ENCODE assay signal across 8 mouse cellular contexts in genomic region chr1:74283686-74284463, GRCm38 (mm10). TPM values are rescaled to one million over a fixed set of nuclear protein-coding genes. Genes with fewer than 3 reads are reported as not detected.
DNase-seq lines count a peak whose midpoint lies in the region; ATAC-seq and TF ChIP-seq lines count a peak whose summit lies in the region.

No protein-coding gene starts in this region.

- WGBS in heart, embryonic 15.5 days = 10% methylated on average over 15 of the region's 15 CpGs
- 9% methylated on average over 15 of the region's 15 CpGs for WGBS in lung, embryonic 16.5 days

- peak overlapping the region; percentile 85 for H3K27ac ChIP-seq in heart, embryonic 15.5 days
- H3K27ac ChIP-seq in lung, embryonic 16.5 days (ENCODE audit: low read length) = peak overlapping the region; percentile 77

- peaks cover 49% of the 10 kb centered on the region for H3K4me1 ChIP-seq in heart, embryonic 15.5 days (replicated peaks)
- peaks cover 20% of the 10 kb centered on the region for H3K4me1 ChIP-seq in lung, embryonic 16.5 days (replicated peaks; ENCODE audit: control insufficient read depth, insufficient read depth, low read length)

- peak overlapping the region; percentile 74 for H3ac ChIP-seq in C2C12 (ENCODE audit: control insufficient read depth, insufficient read length, low read depth)

- peak overlapping the region; percentile 79 for H3K4me3 ChIP-seq in C2C12 (ENCODE audit: insufficient read depth, poor library complexity, severe bottlenecking)
- peak overlapping the region; percentile 79 for H3K4me3 ChIP-seq in heart, embryonic 15.5 days
- peak overlapping the region; percentile 90 for H3K4me3 ChIP-seq in lung, embryonic 16.5 days (ENCODE audit: low read length)

- peak; percentile 33 for ATAC-seq in heart, embryonic 15.5 days (replicated peaks; ENCODE audit: insufficient number of reproducible peaks, insufficient read depth, low FRiP score, low read depth)
- peak; percentile 61 for ATAC-seq in lung, embryonic 16.5 days (ENCODE audit: low read depth)
- ATAC-seq in inflammation-experienced regulatory T-cells, adult 6 months = no peak

- H3K9me3 ChIP-seq in heart, embryonic 15.5 days (replicated peaks) = no peaks in the 10 kb centered on the region
- H3K9me3 ChIP-seq in lung, embryonic 16.5 days (ENCODE audit: control insufficient read depth, low read length) = no peaks in the 10 kb centered on the region

- peak overlapping the region; percentile 82 for H3K9ac ChIP-seq in heart, embryonic 15.5 days
- H3K9ac ChIP-seq in lung, embryonic 16.5 days (ENCODE audit: low read length) = peak overlapping the region; percentile 92

- DNase-seq in NIH3T3 (ENCODE audit: low read depth) = peak; percentile 70
- peak; percentile 27 for DNase-seq in embryo, embryonic 11.5 days (ENCODE audit: low read depth, low spot score)
- DNase-seq in kidney, postnatal 25 days = peak; percentile 75 to 91
- DNase-seq in right cerebral cortex, adult 18-20 months = peak; percentile 57

- no peaks in the 10 kb centered on the region for H3K27me3 ChIP-seq in C2C12 (ENCODE audit: control insufficient read depth, insufficient read depth, insufficient read length)
- no peaks in the 10 kb centered on the region for H3K27me3 ChIP-seq in heart, embryonic 15.5 days
- no peaks in the 10 kb centered on the region for H3K27me3 ChIP-seq in lung, embryonic 16.5 days (ENCODE audit: control insufficient read depth, insufficient read depth, low read depth, low read length)

- H3K79me3 ChIP-seq in C2C12 (ENCODE audit: low read depth) = peaks cover 10% of the 10 kb centered on the region

- peaks cover 47% of the 10 kb centered on the region for H3K36me3 ChIP-seq in C2C12 (ENCODE audit: control insufficient read depth, insufficient read depth)
- peaks cover 49% of the 10 kb centered on the region for H3K36me3 ChIP-seq in heart, embryonic 15.5 days
- peaks cover 39% of the 10 kb centered on the region for H3K36me3 ChIP-seq in lung, embryonic 16.5 days (ENCODE audit: control insufficient read depth, insufficient read depth, low read length)

- peak overlapping the region; percentile 78 for H3K4me2 ChIP-seq in heart, embryonic 15.5 days
- H3K4me2 ChIP-seq in lung, embryonic 16.5 days (ENCODE audit: low read depth, low read length) = peak overlapping the region; percentile 94

- peaks cover 31% of the 10 kb centered on the region for H3K79me2 ChIP-seq in C2C12 (ENCODE audit: control insufficient read depth, insufficient read depth)

- TF ChIP-seq CTCF in C2C12 (IDR thresholded peaks at IDR 0.05; ENCODE audit: control insufficient read depth, insufficient read depth, insufficient read length) = no peak

TF ChIP-seq in C2C12, 6 proteins besides CTCF, POLR2A, EP300 and RAD21:
- TF ChIP-seq MYOG (IDR thresholded peaks at IDR 0.05; ENCODE audit: control insufficient read depth, extremely low read depth, insufficient read length) (no peak), MYOD1 (IDR thresholded peaks at IDR 0.05; ENCODE audit: control insufficient read depth, insufficient read length, low read depth) (no peak)

RNA-seq across cellular contexts. Expression of gene Aamp, which starts 0.7 kb away (rescaled TPM):
- polyA plus RNA-seq in C2C12 (2012; fragmentation: generic; extraction: Trizol) = 123 TPM
- 168 and 209 TPM in 2 replicates for polyA plus RNA-seq in heart, embryonic 15.5 days (2015; fragmentation: Nextera tagmentation; extraction: Ambion mirVana)
- 252 and 267 TPM in 2 replicates for polyA plus RNA-seq in lung, embryonic 16.5 days (2015; fragmentation: Nextera tagmentation; extraction: Ambion mirVana)
- 100 to 1,000 TPM; 150 to 222 (median 210) TPM for polyA plus RNA-seq in inflammation-experienced regulatory T-cells, adult 6 months (2017; shearing (Covaris generic))

RNA-seq across cellular contexts. Expression of gene Pnkd, which starts 0.9 kb away (rescaled TPM):
- 68.0 TPM for polyA plus RNA-seq in C2C12 (2012; fragmentation: generic; extraction: Trizol)
- polyA plus RNA-seq in heart, embryonic 15.5 days (2015; fragmentation: Nextera tagmentation; extraction: Ambion mirVana) = 276 and 288 TPM in 2 replicates
- 123 and 126 TPM in 2 replicates for polyA plus RNA-seq in lung, embryonic 16.5 days (2015; fragmentation: Nextera tagmentation; extraction: Ambion mirVana)
- 100 to 1,000 TPM in 1 of 3 experiments, 10 to 100 TPM in 2; 90.4 to 101 (median 95.6) TPM for polyA plus RNA-seq in inflammation-experienced regulatory T-cells, adult 6 months (2017; shearing (Covaris generic))

RNA-seq across cellular contexts. Expression of gene Gpbar1, which starts 5.5 kb away (rescaled TPM):
- polyA plus RNA-seq in C2C12 (2012; fragmentation: generic; extraction: Trizol) = not detected
- 0.13 and 0.34 TPM in 2 replicates for polyA plus RNA-seq in heart, embryonic 15.5 days (2015; fragmentation: Nextera tagmentation; extraction: Ambion mirVana)
- polyA plus RNA-seq in lung, embryonic 16.5 days (2015; fragmentation: Nextera tagmentation; extraction: Ambion mirVana) = 0.19 and 0.40 TPM in 2 replicates
- polyA plus RNA-seq in inflammation-experienced regulatory T-cells, adult 6 months (2017; shearing (Covaris generic)) = under 1 TPM in 1 of 3 experiments, not detected in 2; 0.34 TPM

RNA-seq across cellular contexts. Expression of gene Tmbim1, which starts 21.5 kb away (rescaled TPM):
- polyA plus RNA-seq in C2C12 (2012; fragmentation: generic; extraction: Trizol) = 38.1 TPM
- 44.9 and 48.1 TPM in 2 replicates for polyA plus RNA-seq in heart, embryonic 15.5 days (2015; fragmentation: Nextera tagmentation; extraction: Ambion mirVana)
- polyA plus RNA-seq in lung, embryonic 16.5 days (2015; fragmentation: Nextera tagmentation; extraction: Ambion mirVana) = 57.9 and 63.0 TPM in 2 replicates
- polyA plus RNA-seq in inflammation-experienced regulatory T-cells, adult 6 months (2017; shearing (Covaris generic)) = 10 to 100 TPM; 15.7 to 27.4 (median 17.9) TPM

RNA-seq across cellular contexts. Expression of gene Arpc2, which starts 48.0 kb away (rescaled TPM):
- 281 TPM for polyA plus RNA-seq in C2C12 (2012; fragmentation: generic; extraction: Trizol)
- polyA plus RNA-seq in heart, embryonic 15.5 days (2015; fragmentation: Nextera tagmentation; extraction: Ambion mirVana) = 406 and 413 TPM in 2 replicates
- polyA plus RNA-seq in lung, embryonic 16.5 days (2015; fragmentation: Nextera tagmentation; extraction: Ambion mirVana) = 418 and 448 TPM in 2 replicates
- 100 to 1,000 TPM; 611 to 878 (median 637) TPM for polyA plus RNA-seq in inflammation-experienced regulatory T-cells, adult 6 months (2017; shearing (Covaris generic))

Comparison
In these comparisons a context has a peak if more than half of its experiments do, and no peak if none do; other contexts are left out.
1. DNase-seq: peak in every context shown above with its lines; median percentile 83 in kidney, postnatal 25 days; 70 in NIH3T3; 57 in right cerebral cortex, adult 18-20 months; 27 in embryo, embryonic 11.5 days.